Mouse (Mus musculus): ENCODE results near the gene Sec13. TPM values are rescaled to one million over a fixed set of nuclear protein-coding genes. Genes with fewer than 3 reads are reported as not detected.

Gene Sec13
- polyA plus RNA-seq, 1 experiment: 229 TPM

DNA sequence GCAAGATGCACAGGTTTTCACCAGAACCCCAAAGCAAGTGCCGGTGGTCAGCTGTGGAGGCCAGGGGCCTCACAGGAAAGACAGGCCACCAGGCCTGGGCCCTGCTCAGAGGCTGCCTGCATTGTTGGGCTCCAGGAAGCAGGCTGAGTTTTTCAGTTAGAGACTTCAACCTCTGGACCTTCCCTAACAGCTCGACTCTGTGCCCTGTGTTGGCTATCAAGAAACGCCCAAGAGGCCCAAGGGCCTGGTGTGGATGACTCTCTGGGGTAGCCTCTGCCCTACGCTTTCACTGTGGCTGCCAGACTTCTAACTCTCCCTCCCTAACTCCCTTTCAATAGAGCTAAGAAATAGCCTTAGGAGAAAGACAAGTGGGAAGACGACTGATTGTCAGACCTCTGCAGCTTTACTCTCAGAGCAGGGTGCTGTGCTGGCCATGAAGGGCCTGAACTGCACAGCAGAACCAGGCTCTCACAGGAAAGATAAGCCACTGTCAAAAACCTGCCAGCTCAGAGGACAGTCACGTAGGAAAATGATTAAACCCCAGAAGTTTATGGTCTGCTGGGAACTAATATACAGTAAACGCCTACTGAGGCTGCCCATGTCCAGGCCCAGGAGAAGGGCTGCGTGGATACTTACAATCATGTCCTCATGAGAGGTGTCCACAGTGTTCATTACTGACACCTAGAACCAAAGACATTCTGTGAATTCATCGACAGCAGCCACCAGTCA, 3.1 kb downstream of the Sec13 start:
- Histone ChIP-seq H3K4me2 (ENCODE audit: low read depth) (no peak overlapping the region), H3K79me2 (ENCODE audit: control insufficient read depth, insufficient read depth) (peaks cover 39% of the 10 kb centered on the region), H3K36me3 (ENCODE audit: control insufficient read depth, insufficient read depth) (peaks cover 35% of the 10 kb centered on the region), H3K27me3 (ENCODE audit: control insufficient read depth, insufficient read depth, insufficient read length) (no peaks in the 10 kb centered on the region), H3K4me3 (no peak overlapping the region), H3ac (ENCODE audit: control insufficient read depth, insufficient read length) (no peak overlapping the region)
- TF ChIP-seq USF1 (IDR thresholded peaks at IDR 0.05; ENCODE audit: low read depth): no peak
- TF ChIP-seq CEBPB (IDR thresholded peaks at IDR 0.05; ENCODE audit: insufficient read depth, poor library complexity, severe bottlenecking): no peak
- no peak for TF ChIP-seq TCF12 (IDR thresholded peaks at IDR 0.05; ENCODE audit: insufficient read depth, poor library complexity, severe bottlenecking)
- TF ChIP-seq MYOG (IDR thresholded peaks at IDR 0.05; ENCODE audit: control insufficient read depth in 1 of 3, insufficient read depth in 1 of 3, insufficient read length in 2 of 3, low read depth in 2 of 3): no peak
- no peak for TF ChIP-seq SRF (IDR thresholded peaks at IDR 0.05; ENCODE audit: control insufficient read depth, insufficient read length, low read depth)
- TF ChIP-seq E2F4 (IDR thresholded peaks at IDR 0.05; ENCODE audit: insufficient read depth): no peak
- TF ChIP-seq POLR2AphosphoS2 (IDR thresholded peaks at IDR 0.05; ENCODE audit: insufficient read length, low read depth): no peak
- no peak for TF ChIP-seq MYOD1 (IDR thresholded peaks at IDR 0.05; ENCODE audit: control insufficient read depth in 1 of 3, insufficient read length in 2 of 3, low read depth in 2 of 3)

DNA sequence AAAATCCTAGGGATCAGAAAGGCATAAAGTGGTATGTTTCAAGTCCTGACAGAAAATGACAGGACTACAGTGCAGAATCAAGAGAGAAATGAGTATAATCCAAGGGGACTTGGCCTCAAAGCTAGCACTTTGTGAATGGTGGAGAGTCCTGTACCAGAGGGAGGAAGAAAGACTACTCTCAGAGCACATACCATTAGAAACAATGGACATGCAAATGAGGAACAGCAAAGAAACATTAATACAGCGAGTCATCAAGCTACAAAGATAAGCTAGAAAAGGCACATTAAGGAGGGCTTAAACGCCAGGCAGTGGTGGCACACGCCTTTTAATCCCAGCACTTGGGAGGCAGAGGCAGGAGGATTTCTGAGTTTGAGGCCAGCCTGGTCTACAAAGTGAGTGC, 9.2 kb downstream of the Sec13 start:
- Histone ChIP-seq H3K4me2 (ENCODE audit: low read depth) (no peak overlapping the region), H3K4me3 (no peak overlapping the region), H3K36me3 (ENCODE audit: control insufficient read depth, insufficient read depth) (peaks cover 72% of the 10 kb centered on the region), H3ac (ENCODE audit: control insufficient read depth, insufficient read length) (no peak overlapping the region), H3K79me2 (ENCODE audit: control insufficient read depth, insufficient read depth) (peaks cover 7% of the 10 kb centered on the region), H3K27me3 (ENCODE audit: control insufficient read depth, insufficient read depth, insufficient read length) (no peaks in the 10 kb centered on the region)
- TF ChIP-seq SRF (IDR thresholded peaks at IDR 0.05; ENCODE audit: control insufficient read depth, insufficient read length, low read depth) (no peak), TCF12 (IDR thresholded peaks at IDR 0.05; ENCODE audit: insufficient read depth, poor library complexity, severe bottlenecking) (no peak), CEBPB (IDR thresholded peaks at IDR 0.05; ENCODE audit: insufficient read depth, poor library complexity, severe bottlenecking) (no peak), MYOD1 (IDR thresholded peaks at IDR 0.05; ENCODE audit: control insufficient read depth in 1 of 3, insufficient read length in 2 of 3, low read depth in 2 of 3) (no peak), USF1 (IDR thresholded peaks at IDR 0.05; ENCODE audit: low read depth) (no peak), REST (IDR thresholded peaks at IDR 0.05; ENCODE audit: insufficient read depth, insufficient read length) (no peak)

DNA sequence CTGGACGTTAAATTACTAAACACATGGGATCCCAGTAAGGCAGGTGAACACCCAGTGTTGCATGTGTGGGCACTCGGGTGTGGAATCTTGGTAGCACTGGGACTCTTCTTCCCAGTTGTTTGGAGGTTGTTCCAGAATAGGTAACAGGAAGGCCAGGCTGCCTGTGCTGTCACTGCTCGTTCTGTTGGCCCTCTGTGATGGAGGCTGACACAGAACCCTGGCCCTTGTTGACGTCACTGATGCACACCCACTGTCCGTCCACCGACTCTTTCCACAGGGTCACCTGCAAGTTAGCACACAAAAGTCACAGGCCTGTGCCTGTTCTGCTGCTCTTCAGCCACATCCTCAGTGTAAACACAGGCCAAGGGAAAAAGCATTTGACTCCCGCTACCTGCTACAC, 12.4 kb downstream of the Sec13 start:
- no peaks in the 10 kb centered on the region for H3K27me3 ChIP-seq (ENCODE audit: control insufficient read depth, insufficient read depth, insufficient read length)
- H3K79me2 ChIP-seq (ENCODE audit: control insufficient read depth, insufficient read depth): peaks cover 7% of the 10 kb centered on the region
- no peak overlapping the region for H3K4me3 ChIP-seq
- no peak for TF ChIP-seq TCF12 (IDR thresholded peaks at IDR 0.05; ENCODE audit: insufficient read depth, poor library complexity, severe bottlenecking)
- no peak for TF ChIP-seq SRF (IDR thresholded peaks at IDR 0.05; ENCODE audit: control insufficient read depth, insufficient read length, low read depth)
- TF ChIP-seq POLR2AphosphoS2 (IDR thresholded peaks at IDR 0.05; ENCODE audit: insufficient read length, low read depth): peak; percentile 60
- no peak overlapping the region for H3K4me2 ChIP-seq (ENCODE audit: low read depth)
- peaks cover 59% of the 10 kb centered on the region for H3K36me3 ChIP-seq (ENCODE audit: control insufficient read depth, insufficient read depth)
- H3ac ChIP-seq (ENCODE audit: control insufficient read depth, insufficient read length): no peak overlapping the region

DNA sequence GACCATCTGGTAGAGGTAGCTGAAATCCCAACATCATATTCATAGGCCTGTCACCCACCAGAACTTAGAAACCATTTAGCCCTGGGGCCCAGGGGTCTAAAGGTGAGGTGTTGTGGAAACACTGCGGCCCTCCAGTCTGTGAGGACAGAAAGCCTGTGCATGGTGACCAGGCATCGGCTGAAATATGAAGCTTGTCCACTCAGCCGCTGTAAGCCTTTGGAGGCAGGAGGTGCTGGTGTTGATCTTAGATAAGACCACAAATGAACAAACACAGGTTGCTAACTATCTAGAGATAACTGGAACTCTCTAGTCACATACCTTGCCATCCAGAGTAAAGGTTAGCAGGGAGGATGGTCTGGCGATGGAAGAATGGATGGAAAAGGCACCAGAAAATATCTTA, 19.5 kb downstream of the Sec13 start:
- H3K27me3 ChIP-seq (ENCODE audit: control insufficient read depth, insufficient read depth, insufficient read length): no peaks in the 10 kb centered on the region
- no peaks in the 10 kb centered on the region for H3K79me2 ChIP-seq (ENCODE audit: control insufficient read depth, insufficient read depth)
- no peak for TF ChIP-seq USF1 (IDR thresholded peaks at IDR 0.05; ENCODE audit: low read depth)
- TF ChIP-seq POLR2A (IDR thresholded peaks at IDR 0.05; ENCODE audit: insufficient read length, low read depth): no peak
- no peak for TF ChIP-seq E2F4 (IDR thresholded peaks at IDR 0.05; ENCODE audit: insufficient read depth)
- no peak for TF ChIP-seq REST (IDR thresholded peaks at IDR 0.05; ENCODE audit: insufficient read depth, insufficient read length)
- no peak for TF ChIP-seq TCF3 (IDR thresholded peaks at IDR 0.05; ENCODE audit: insufficient read length, low read depth)
- TF ChIP-seq CEBPB (IDR thresholded peaks at IDR 0.05; ENCODE audit: insufficient read depth, poor library complexity, severe bottlenecking): no peak
- TF ChIP-seq MYOG (IDR thresholded peaks at IDR 0.05; ENCODE audit: control insufficient read depth in 1 of 3, insufficient read depth in 1 of 3, insufficient read length in 2 of 3, low read depth in 2 of 3): no peak
- peaks cover 20% of the 10 kb centered on the region for H3K36me3 ChIP-seq (ENCODE audit: control insufficient read depth, insufficient read depth)
- H3ac ChIP-seq (ENCODE audit: control insufficient read depth, insufficient read length): no peak overlapping the region
- H3K4me2 ChIP-seq (ENCODE audit: low read depth): no peak overlapping the region
- no peak overlapping the region for H3K4me3 ChIP-seq

DNA sequence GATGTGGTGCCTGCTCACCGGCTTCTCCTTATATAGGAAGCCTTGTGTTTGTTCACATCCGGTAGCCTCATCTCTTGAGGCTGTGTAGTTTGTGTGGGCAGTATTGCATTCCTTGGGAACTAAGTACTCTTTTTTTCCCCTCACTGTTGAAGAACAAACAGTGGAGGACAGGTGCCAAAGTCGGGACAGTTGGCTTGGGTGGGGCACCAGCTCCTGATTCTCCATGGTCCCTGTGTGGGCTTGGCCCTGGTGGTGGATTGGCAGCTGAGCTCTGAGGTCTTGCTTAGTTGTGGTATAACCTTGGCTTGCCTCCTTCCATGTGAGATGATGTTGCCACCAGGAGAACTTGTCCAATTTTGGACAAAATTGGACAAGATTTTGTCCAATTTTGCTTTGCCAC, 20.7 kb downstream of the Sec13 start, which contains the start of gene Ghrl:
Gene Ghrl, minus strand, starts transcription at position 3 of the 400 bp plus-strand sequence.
- H3K36me3 ChIP-seq (ENCODE audit: control insufficient read depth, insufficient read depth): peaks cover 12% of the 10 kb centered on the region

More for the DNA sequence above, 20.7 kb downstream of the Sec13 start, which contains the start of gene Ghrl:
- H3K27me3 ChIP-seq (ENCODE audit: control insufficient read depth, insufficient read depth, insufficient read length): no peaks in the 10 kb centered on the region
- no peak within 1 kb of the TSS for H3K4me2 ChIP-seq (ENCODE audit: low read depth)
- TF ChIP-seq MYOG (IDR thresholded peaks at IDR 0.05; ENCODE audit: control insufficient read depth in 1 of 3, insufficient read depth in 1 of 3, insufficient read length in 2 of 3, low read depth in 2 of 3) (peak in 2 of 3 experiments; percentile 18 to 71), MYOD1 (IDR thresholded peaks at IDR 0.05; ENCODE audit: control insufficient read depth in 1 of 3, insufficient read length in 2 of 3, low read depth in 2 of 3) (peak in 2 of 3 experiments; percentile 51 to 74), TCF3 (IDR thresholded peaks at IDR 0.05; ENCODE audit: insufficient read length, low read depth) (no peak)
- H3ac ChIP-seq (ENCODE audit: control insufficient read depth, insufficient read length): no peak within 1 kb of the TSS
- H3K79me2 ChIP-seq (ENCODE audit: control insufficient read depth, insufficient read depth): no peaks in the 10 kb centered on the region
- no peak within 1 kb of the TSS for H3K4me3 ChIP-seq
